Mouse (Mus musculus) neural tube, embryonic 11.5 days (tissue): Measurements from ENCODE around the gene Mt1. TPM values are rescaled to one million over a fixed set of nuclear protein-coding genes. Genes with fewer than 3 reads are reported as not detected.
A peak's percentile ranks its signal among the peaks of the same experiment; 100 is the strongest.

Experiments
- ATAC-seq: fragments of 200-750 bp; cut with Nextera tagmentation; 2 replicates; pipeline ENCODE4 v1.8.0; 2017; ENCODE audit warnings: moderate number of reproducible peaks, mild to moderate bottlenecking, moderate TSS enrichment, moderate library complexity; ENCODE audit not compliant: insufficient read depth, low FRiP score, low TSS enrichment
- DNase-seq: peaks from one replicate; pipeline ENCODE4 v3.0.0-alpha.2; 2015; ENCODE audit warnings: low spot score
- H3K27ac ChIP-seq: fragments of 300-500 bp; sonication (generic); 2 replicates; pipeline ENCODE4 v1.5.1; 2014; ENCODE audit warnings: low read depth, mild to moderate bottlenecking, low read length
- H3K27me3 ChIP-seq: fragments of 300-500 bp; sonication (generic); 2 replicates; pipeline ENCODE4 v1.6.1; 2014; ENCODE audit warnings: mild to moderate bottlenecking, low read length, mixed read lengths; ENCODE audit not compliant: control insufficient read depth, insufficient read depth
- H3K36me3 ChIP-seq: fragments of 300-500 bp; sonication (generic); 2 replicates; pipeline ENCODE4 v1.6.1; 2014; ENCODE audit warnings: mild to moderate bottlenecking, low read length, moderate library complexity, mixed read lengths; ENCODE audit not compliant: control insufficient read depth, insufficient read depth
- H3K4me1 ChIP-seq: fragments of 300-500 bp; sonication (generic); 2 replicates; pipeline ENCODE4 v1.6.1; 2014; ENCODE audit warnings: low read length, mixed read lengths; ENCODE audit not compliant: control insufficient read depth, insufficient read depth
- H3K4me2 ChIP-seq: fragments of 300-500 bp; sonication (generic); 2 replicates; pipeline ENCODE4 v1.6.1; 2014; ENCODE audit warnings: low read depth, mild to moderate bottlenecking, moderate library complexity
- H3K4me3 ChIP-seq: fragments of 300-500 bp; sonication (generic); 2 replicates; pipeline ENCODE4 v1.5.1; 2014; ENCODE audit warnings: low read depth, low read length
- H3K9ac ChIP-seq: fragments of 300-500 bp; sonication (generic); 2 replicates; pipeline ENCODE4 v1.6.1; 2014; ENCODE audit warnings: mild to moderate bottlenecking, low read length
- H3K9me3 ChIP-seq: fragments of 300-500 bp; sonication (generic); 2 replicates; pipeline ENCODE4 v1.6.1; 2016; ENCODE audit warnings: low read length; ENCODE audit not compliant: control insufficient read depth
- WGBS: fragments of 180-500 bp; shearing (Covaris S2); extraction: QIAGEN DNeasy Blood & Tissue Kit; methylation state at CpG from one replicate; pipeline ENCODE4 v1.1.7; 2014; 5-methylcytosine and 5-hydroxymethylcytosine counted together
- polyA plus RNA-seq: library from polyadenylated mRNA; unstranded; fragments of >200 nt; fragmentation: Nextera tagmentation; extraction: Ambion mirVana; gene quantifications from 2 replicates; pipeline ENCODE4 v1.2.1, GENCODE M21; 2014

Mt1 gene
- polyA plus RNA-seq, 1 experiment from 2014 or later = 78.2 TPM

DNA sequence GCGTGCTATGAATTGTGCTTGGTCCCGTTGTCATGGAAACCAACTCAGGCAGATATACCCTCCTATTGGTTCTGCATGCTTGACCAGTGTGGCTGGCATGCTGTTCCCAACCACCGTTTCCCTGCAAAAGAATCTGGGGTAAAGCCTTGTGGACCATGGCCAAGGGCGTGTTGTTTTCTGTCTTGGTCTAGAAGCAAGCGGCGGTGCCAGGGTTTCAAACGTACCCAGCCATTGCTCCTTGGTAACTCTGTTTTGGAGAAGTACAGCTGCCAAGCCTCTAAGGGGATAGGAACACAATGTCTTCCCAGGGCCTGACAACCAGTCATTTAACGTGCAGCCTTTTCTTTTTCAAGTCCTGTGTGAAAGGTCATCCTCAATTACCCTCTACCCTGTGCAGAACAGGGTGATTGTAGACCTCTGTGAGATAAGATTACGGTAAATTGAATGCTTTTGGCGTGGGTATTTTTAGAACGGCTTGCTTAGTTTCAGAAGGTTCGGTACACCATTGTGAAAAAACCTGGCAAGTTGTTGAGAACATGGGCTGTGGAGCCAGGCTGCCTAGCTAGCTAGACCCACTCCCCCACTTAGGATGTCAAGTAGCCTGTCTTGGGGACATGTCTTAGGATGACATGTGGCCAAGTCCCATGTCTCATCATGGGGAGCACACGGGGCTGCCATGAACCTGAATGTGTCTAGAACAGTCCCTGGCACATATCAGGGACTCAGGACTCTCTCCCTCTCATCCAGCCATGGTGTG is 10.6 kb downstream of the Mt1 start:
- 84% methylated on average over 13 of the region's 13 CpGs for WGBS
- Histone ChIP-seq H3K9me3 (no peaks in the 10 kb centered on the region), H3K4me3 (no peak overlapping the region), H3K4me2 (no peak overlapping the region), H3K9ac (no peak overlapping the region), H3K27me3 (peaks cover 26% of the 10 kb centered on the region), H3K4me1 (0 out of 2 replicates have a peak, but pooled peaks cover 2% of the 10 kb centered on the region), H3K27ac (no peak overlapping the region), H3K36me3 (no peaks in the 10 kb centered on the region)
- DNase-seq = no peak
- ATAC-seq = no peak

DNA sequence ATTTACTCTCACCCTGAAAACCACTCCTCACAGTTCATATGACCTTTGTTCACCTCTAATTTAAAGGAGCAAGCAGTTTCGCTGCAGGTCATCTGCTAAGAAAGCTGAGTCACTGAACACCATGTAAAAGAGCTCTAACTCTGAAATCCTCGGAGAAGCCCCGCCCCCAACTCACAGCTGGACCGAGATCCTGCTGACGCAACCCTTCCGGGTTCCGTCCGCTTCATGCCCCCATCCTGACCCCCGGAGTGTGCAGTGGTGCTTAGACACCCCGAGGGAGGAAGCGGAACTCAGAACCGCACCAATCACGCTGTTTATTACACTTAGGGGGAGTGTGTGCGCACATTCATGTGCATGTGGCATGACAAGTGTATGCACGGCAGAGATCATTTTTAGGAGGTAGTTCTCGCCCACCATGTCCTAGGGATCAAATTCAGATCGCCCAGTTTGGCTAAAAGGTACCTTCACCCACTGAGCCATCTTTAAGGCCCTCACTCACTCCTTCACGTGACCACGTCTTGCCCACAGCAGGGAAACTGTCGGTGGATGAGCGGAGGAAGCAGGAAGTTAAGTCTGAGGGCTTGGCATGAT is 12.3 kb downstream of the Mt1 start:
- no peak overlapping the region for H3K9ac ChIP-seq
- no peak for ATAC-seq
- 31% methylated on average over 21 of the region's 21 CpGs for WGBS

DNA sequence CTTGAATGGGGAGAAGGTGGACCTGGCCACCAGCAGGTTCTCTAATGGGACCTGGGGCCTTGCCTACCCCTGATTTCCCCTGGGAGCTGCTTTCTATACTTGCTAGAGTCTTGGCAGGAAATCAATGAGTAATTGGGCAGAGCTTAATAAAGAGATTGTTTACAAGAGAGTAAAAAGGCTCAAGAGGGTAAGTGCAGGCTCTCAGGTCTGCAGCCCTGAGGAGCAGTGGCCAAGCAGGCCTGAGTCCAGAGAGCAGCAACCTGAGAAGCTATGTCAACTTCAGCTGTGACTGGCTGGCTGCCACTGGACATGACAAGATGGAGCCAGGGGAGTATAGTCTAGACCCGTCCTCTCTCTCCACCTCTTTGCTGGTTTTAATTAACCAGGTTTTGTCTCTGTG is 14.0 kb downstream of the Mt1 start:
- Histone ChIP-seq H3K36me3 (no peaks in the 10 kb centered on the region), H3K27me3 (0 out of 2 replicates have a peak, but pooled peaks cover 2% of the 10 kb centered on the region), H3K27ac (no peak overlapping the region), H3K4me2 (no peak overlapping the region), H3K9me3 (no peaks in the 10 kb centered on the region), H3K9ac (no peak overlapping the region), H3K4me3 (no peak overlapping the region), H3K4me1 (no peaks in the 10 kb centered on the region)
- ATAC-seq (no peak), DNase-seq (no peak)
- WGBS = 70% methylated on average over 1 of the region's 1 CpGs

More for the DNA sequence above, 12.3 kb downstream of the Mt1 start:
- no peaks in the 10 kb centered on the region for H3K36me3 ChIP-seq
- H3K4me2 ChIP-seq = peak overlapping the region; percentile 35
- H3K4me3 ChIP-seq = no peak overlapping the region
- DNase-seq = no peak
- H3K9me3 ChIP-seq = no peaks in the 10 kb centered on the region
- H3K4me1 ChIP-seq = 0 out of 2 replicates have a peak, but pooled peaks cover 2% of the 10 kb centered on the region
- no peak overlapping the region for H3K27ac ChIP-seq
- H3K27me3 ChIP-seq = peaks cover 15% of the 10 kb centered on the region

DNA sequence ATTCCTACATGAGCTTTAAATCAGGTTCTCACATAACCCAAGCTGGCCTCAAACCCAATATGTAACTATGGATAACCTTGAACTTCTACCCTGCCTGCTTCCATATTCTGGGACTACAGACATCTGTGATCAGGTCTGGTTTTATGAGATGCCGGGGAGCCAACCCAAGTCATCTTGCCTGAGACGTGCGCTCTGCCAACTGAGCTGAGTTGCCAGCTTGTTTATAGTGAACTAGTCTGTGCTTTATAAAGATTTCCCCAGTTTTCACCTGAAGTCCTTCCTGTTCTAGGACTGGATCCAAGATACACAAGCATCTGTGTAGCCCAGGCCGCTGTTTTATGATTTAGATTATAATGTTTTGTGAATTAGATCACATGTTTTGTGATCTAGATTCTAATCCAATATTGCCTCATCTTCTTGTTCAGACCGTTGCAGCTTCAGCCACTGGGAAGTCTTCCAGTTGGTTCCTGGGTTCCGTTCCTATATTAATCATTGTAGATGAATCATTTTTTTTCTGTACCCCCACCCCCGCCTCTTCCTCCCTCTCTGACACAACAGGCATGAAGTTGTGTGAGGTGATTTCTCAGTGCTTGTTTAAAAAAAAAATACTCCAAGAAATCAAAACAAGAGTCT is 15.8 kb downstream of the Mt1 start:
- WGBS = 91% methylated on average over 7 of the region's 7 CpGs
- H3K4me2 ChIP-seq = no peak overlapping the region
- H3K36me3 ChIP-seq = no peaks in the 10 kb centered on the region
- H3K4me3 ChIP-seq = no peak overlapping the region
- no peak overlapping the region for H3K27ac ChIP-seq
- H3K9me3 ChIP-seq = no peaks in the 10 kb centered on the region
- ATAC-seq = no peak
- DNase-seq = no peak
- no peak overlapping the region for H3K9ac ChIP-seq
- H3K27me3 ChIP-seq = no peaks in the 10 kb centered on the region
- no peaks in the 10 kb centered on the region for H3K4me1 ChIP-seq

DNA sequence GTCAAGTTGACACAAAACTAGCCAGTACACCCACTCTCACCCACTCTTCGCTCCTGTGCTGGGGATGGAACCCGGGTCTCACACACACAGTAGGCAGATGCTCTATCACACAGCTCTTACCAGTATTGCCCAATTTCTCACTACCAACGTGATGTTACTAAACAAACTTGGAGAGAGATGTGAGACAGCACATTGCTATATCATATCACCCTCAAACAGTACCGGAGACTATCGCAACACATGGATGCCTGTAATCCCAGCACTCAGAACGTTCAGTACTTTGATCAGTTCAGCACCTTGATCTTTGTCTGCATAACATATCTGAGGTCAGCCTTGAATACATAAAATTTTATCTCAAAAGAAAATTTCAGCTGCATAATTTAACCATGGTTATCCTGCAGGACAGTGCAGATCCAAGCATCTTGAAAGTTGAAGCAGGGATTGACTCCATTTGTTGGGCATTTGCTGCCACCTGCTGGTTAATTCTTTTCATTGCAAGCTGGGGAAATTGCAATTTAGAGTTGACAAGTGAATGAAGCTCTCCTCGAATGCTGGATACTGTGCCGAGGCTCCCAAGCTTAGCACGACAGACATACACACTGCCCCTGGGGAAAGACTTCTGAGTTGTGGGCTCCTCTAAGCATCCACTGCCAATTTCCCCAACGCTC is 20.5 kb downstream of the Mt1 start:
- Histone ChIP-seq H3K9me3 (no peaks in the 10 kb centered on the region), H3K4me3 (no peak overlapping the region), H3K9ac (no peak overlapping the region), H3K4me1 (no peaks in the 10 kb centered on the region), H3K27ac (no peak overlapping the region), H3K27me3 (no peaks in the 10 kb centered on the region), H3K4me2 (no peak overlapping the region), H3K36me3 (no peaks in the 10 kb centered on the region)
- ATAC-seq (no peak), DNase-seq (peak; percentile 69)
- WGBS = 47% methylated on average over 10 of the region's 10 CpGs

DNA sequence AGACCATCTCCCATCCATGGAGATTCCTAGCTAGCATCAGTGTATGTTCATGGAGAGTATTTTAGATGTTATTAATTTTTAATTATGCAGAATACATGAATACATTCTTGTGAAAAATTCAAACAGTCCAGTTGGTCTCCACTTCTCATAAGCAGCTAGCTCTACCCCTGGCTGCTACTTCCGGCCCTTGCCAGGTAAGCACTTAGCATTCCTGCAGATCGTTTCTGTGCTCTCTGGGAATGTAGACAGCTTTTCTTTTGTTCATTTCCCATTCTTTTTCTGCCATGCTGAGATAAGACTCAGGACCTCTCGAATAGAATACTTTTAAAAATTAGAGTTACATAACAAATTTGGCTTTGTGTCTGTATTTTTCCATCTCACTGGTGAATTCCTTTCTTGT is 25.2 kb downstream of the Mt1 start:
- H3K27ac ChIP-seq = no peak overlapping the region
- H3K9me3 ChIP-seq = no peaks in the 10 kb centered on the region
- no peak overlapping the region for H3K4me2 ChIP-seq
- WGBS = 80% methylated on average over 3 of the region's 3 CpGs
- H3K27me3 ChIP-seq = no peaks in the 10 kb centered on the region
- no peaks in the 10 kb centered on the region for H3K4me1 ChIP-seq
- no peak for DNase-seq
- H3K9ac ChIP-seq = no peak overlapping the region
- H3K36me3 ChIP-seq = no peaks in the 10 kb centered on the region
- H3K4me3 ChIP-seq = no peak overlapping the region
- no peak for ATAC-seq

DNA sequence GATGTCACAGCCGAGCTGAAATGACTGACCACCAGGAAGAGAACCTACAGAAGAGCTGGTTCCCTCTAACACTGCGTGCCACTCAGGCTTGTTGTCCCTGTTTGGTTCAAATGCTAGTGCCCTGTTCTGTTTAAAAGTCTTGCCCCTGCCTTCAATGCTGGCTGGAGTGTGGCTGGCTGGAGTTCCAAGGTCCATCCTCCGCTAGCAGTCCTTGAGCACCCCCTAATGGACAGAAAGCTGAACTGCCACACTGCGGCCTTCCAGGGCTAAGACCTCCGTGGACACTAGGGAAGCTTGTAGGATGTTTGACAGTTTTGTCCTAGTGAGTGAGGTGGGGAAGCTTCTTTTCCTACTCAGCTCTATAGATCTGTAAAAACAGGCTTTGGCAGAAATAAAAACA is 26.9 kb downstream of the Mt1 start:
- WGBS = 19% methylated on average over 5 of the region's 5 CpGs
- Histone ChIP-seq H3K36me3 (no peaks in the 10 kb centered on the region), H3K27ac (no peak overlapping the region), H3K4me3 (no peak overlapping the region), H3K9ac (no peak overlapping the region), H3K4me2 (no peak overlapping the region), H3K4me1 (no peaks in the 10 kb centered on the region), H3K9me3 (no peaks in the 10 kb centered on the region), H3K27me3 (no peaks in the 10 kb centered on the region)
- DNase-seq = peak; percentile 83
- ATAC-seq = no peak

DNA sequence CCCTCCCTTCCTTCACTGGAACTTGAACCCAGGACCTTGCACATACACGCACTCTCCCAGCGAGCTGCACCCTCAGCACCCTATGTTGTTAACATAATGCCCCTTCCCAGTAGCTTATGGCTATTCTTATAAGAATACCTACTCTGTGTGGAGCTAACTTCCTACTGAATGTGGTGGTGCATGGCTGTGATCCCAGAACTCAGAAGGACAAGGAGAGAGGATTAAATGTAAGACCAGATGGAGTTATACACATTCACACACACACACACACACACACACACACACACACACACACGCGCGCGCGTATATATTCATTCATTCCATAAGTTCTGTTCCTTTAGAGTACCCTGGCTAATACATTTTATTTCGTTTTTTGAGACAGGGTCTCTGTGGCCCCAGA is 27.4 kb downstream of the Mt1 start:
- Histone ChIP-seq H3K4me1 (no peaks in the 10 kb centered on the region), H3K9me3 (no peaks in the 10 kb centered on the region), H3K4me2 (no peak overlapping the region), H3K36me3 (no peaks in the 10 kb centered on the region), H3K27ac (no peak overlapping the region), H3K9ac (no peak overlapping the region), H3K27me3 (no peaks in the 10 kb centered on the region), H3K4me3 (no peak overlapping the region)
- WGBS = 82% methylated on average over 8 of the region's 8 CpGs
- ATAC-seq (no peak), DNase-seq (no peak)
